Mouse (Mus musculus): ENCODE results near the gene Barx1. TPM values are rescaled to one million over a fixed set of nuclear protein-coding genes. Genes with fewer than 3 reads are reported as not detected.

Gene Barx1
- polyA plus RNA-seq, 1 experiment from 2014 or later: 1.4 TPM

GRCm38 (mm10) chr13:48639570-48639969 is 23.2 kb upstream of the Barx1 start:
- Histone ChIP-seq H3K4me2 (ENCODE audit: low read depth, low read length, severe bottlenecking) (no peak overlapping the region), H3K4me1 (replicated peaks; ENCODE audit: control insufficient read depth, insufficient read depth, low read length) (no peaks in the 10 kb centered on the region), H3K9me3 (ENCODE audit: control insufficient read depth, low read length) (no peaks in the 10 kb centered on the region), H3K4me3 (ENCODE audit: low read depth, low read length) (no peak overlapping the region), H3K27me3 (ENCODE audit: control insufficient read depth, insufficient read depth, low read length) (no peaks in the 10 kb centered on the region), H3K9ac (ENCODE audit: low read length) (no peak overlapping the region), H3K36me3 (ENCODE audit: control insufficient read depth, insufficient read depth, low read length) (no peaks in the 10 kb centered on the region), H3K27ac (ENCODE audit: low read depth, low read length) (no peak overlapping the region)
- DNase-seq (ENCODE audit: low spot score) (no peak), ATAC-seq (replicated peaks; ENCODE audit: low FRiP score) (no peak)

- Histone ChIP-seq H3K9me3 (ENCODE audit: control insufficient read depth, low read length) (no peaks in the 10 kb centered on the region), H3K4me2 (ENCODE audit: low read depth, low read length, severe bottlenecking) (no peak overlapping the region), H3K27ac (ENCODE audit: low read depth, low read length) (no peak overlapping the region), H3K27me3 (ENCODE audit: control insufficient read depth, insufficient read depth, low read length) (no peaks in the 10 kb centered on the region), H3K9ac (ENCODE audit: low read length) (no peak overlapping the region), H3K4me1 (replicated peaks; ENCODE audit: control insufficient read depth, insufficient read depth, low read length) (no peaks in the 10 kb centered on the region), H3K4me3 (ENCODE audit: low read depth, low read length) (no peak overlapping the region), H3K36me3 (ENCODE audit: control insufficient read depth, insufficient read depth, low read length) (no peaks in the 10 kb centered on the region)
- ATAC-seq (replicated peaks; ENCODE audit: low FRiP score) (no peak), DNase-seq (ENCODE audit: low spot score) (no peak)
- 87% methylated on average over 6 of the region's 6 CpGs for WGBS
Measured at GRCm38 (mm10) chr13:48643072-48643471, 19.7 kb upstream of the Barx1 start.

GRCm38 (mm10) chr13:48643991-48644390 is 18.8 kb upstream of the Barx1 start:
- Histone ChIP-seq H3K27me3 (ENCODE audit: control insufficient read depth, insufficient read depth, low read length) (no peaks in the 10 kb centered on the region), H3K9me3 (ENCODE audit: control insufficient read depth, low read length) (no peaks in the 10 kb centered on the region), H3K4me2 (ENCODE audit: low read depth, low read length, severe bottlenecking) (no peak overlapping the region), H3K4me3 (ENCODE audit: low read depth, low read length) (no peak overlapping the region), H3K4me1 (replicated peaks; ENCODE audit: control insufficient read depth, insufficient read depth, low read length) (no peaks in the 10 kb centered on the region), H3K36me3 (ENCODE audit: control insufficient read depth, insufficient read depth, low read length) (no peaks in the 10 kb centered on the region), H3K27ac (ENCODE audit: low read depth, low read length) (no peak overlapping the region), H3K9ac (ENCODE audit: low read length) (no peak overlapping the region)
- whole genome bisulfite sequencing: 82% methylated on average over 3 of the region's 3 CpGs
- DNase-seq (ENCODE audit: low spot score) (no peak), ATAC-seq (replicated peaks; ENCODE audit: low FRiP score) (no peak)

- Histone ChIP-seq H3K9me3 (ENCODE audit: control insufficient read depth, low read length) (no peaks in the 10 kb centered on the region), H3K36me3 (ENCODE audit: control insufficient read depth, insufficient read depth, low read length) (no peaks in the 10 kb centered on the region), H3K9ac (ENCODE audit: low read length) (no peak overlapping the region), H3K4me1 (replicated peaks; ENCODE audit: control insufficient read depth, insufficient read depth, low read length) (no peaks in the 10 kb centered on the region), H3K27ac (ENCODE audit: low read depth, low read length) (no peak overlapping the region), H3K4me3 (ENCODE audit: low read depth, low read length) (no peak overlapping the region), H3K4me2 (ENCODE audit: low read depth, low read length, severe bottlenecking) (no peak overlapping the region), H3K27me3 (ENCODE audit: control insufficient read depth, insufficient read depth, low read length) (no peaks in the 10 kb centered on the region)
- ATAC-seq (replicated peaks; ENCODE audit: low FRiP score): no peak
- WGBS: 87% methylated on average over 4 of the region's 4 CpGs
- DNase-seq (ENCODE audit: low spot score): no peak
Measured at GRCm38 (mm10) chr13:48646696-48647095, 16.1 kb upstream of the Barx1 start.

- Histone ChIP-seq H3K4me2 (ENCODE audit: low read depth, low read length, severe bottlenecking) (no peak overlapping the region), H3K4me1 (replicated peaks; ENCODE audit: control insufficient read depth, insufficient read depth, low read length) (no peaks in the 10 kb centered on the region), H3K9ac (ENCODE audit: low read length) (no peak overlapping the region), H3K36me3 (ENCODE audit: control insufficient read depth, insufficient read depth, low read length) (no peaks in the 10 kb centered on the region), H3K4me3 (ENCODE audit: low read depth, low read length) (no peak overlapping the region), H3K27ac (ENCODE audit: low read depth, low read length) (no peak overlapping the region), H3K9me3 (ENCODE audit: control insufficient read depth, low read length) (no peaks in the 10 kb centered on the region), H3K27me3 (ENCODE audit: control insufficient read depth, insufficient read depth, low read length) (peaks cover 10% of the 10 kb centered on the region)
- ATAC-seq (replicated peaks; ENCODE audit: low FRiP score) (no peak), DNase-seq (ENCODE audit: low spot score) (no peak)
- 0% methylated on average over 1 of the region's 1 CpGs for WGBS
Measured at GRCm38 (mm10) chr13:48650615-48651014, 12.2 kb upstream of the Barx1 start.

- 73% methylated on average over 6 of the region's 6 CpGs for WGBS
- no peaks in the 10 kb centered on the region for H3K36me3 ChIP-seq (ENCODE audit: control insufficient read depth, insufficient read depth, low read length)
- no peaks in the 10 kb centered on the region for H3K4me1 ChIP-seq (replicated peaks; ENCODE audit: control insufficient read depth, insufficient read depth, low read length)
- no peak overlapping the region for H3K27ac ChIP-seq (ENCODE audit: low read depth, low read length)
- H3K4me2 ChIP-seq (ENCODE audit: low read depth, low read length, severe bottlenecking): no peak overlapping the region
- no peak overlapping the region for H3K4me3 ChIP-seq (ENCODE audit: low read depth, low read length)
- H3K27me3 ChIP-seq (ENCODE audit: control insufficient read depth, insufficient read depth, low read length): peaks cover 16% of the 10 kb centered on the region
- no peak overlapping the region for H3K9ac ChIP-seq (ENCODE audit: low read length)
- H3K9me3 ChIP-seq (ENCODE audit: control insufficient read depth, low read length): no peaks in the 10 kb centered on the region
- no peak for ATAC-seq (replicated peaks; ENCODE audit: low FRiP score)
- no peak for DNase-seq (ENCODE audit: low spot score)
Measured at GRCm38 (mm10) chr13:48651132-48652065, 11.4 kb upstream of the Barx1 start.

- Histone ChIP-seq H3K27me3 (ENCODE audit: control insufficient read depth, insufficient read depth, low read length) (peaks cover 41% of the 10 kb centered on the region), H3K27ac (ENCODE audit: low read depth, low read length) (no peak overlapping the region), H3K4me1 (replicated peaks; ENCODE audit: control insufficient read depth, insufficient read depth, low read length) (no peaks in the 10 kb centered on the region), H3K9me3 (ENCODE audit: control insufficient read depth, low read length) (no peaks in the 10 kb centered on the region), H3K36me3 (ENCODE audit: control insufficient read depth, insufficient read depth, low read length) (no peaks in the 10 kb centered on the region), H3K4me3 (ENCODE audit: low read depth, low read length) (no peak overlapping the region), H3K4me2 (ENCODE audit: low read depth, low read length, severe bottlenecking) (no peak overlapping the region), H3K9ac (ENCODE audit: low read length) (no peak overlapping the region)
- ATAC-seq (replicated peaks; ENCODE audit: low FRiP score) (no peak; the same call in 1 of the 2 replicates), DNase-seq (ENCODE audit: low spot score) (peak; percentile 87)
- WGBS: 9% methylated on average over 14 of the region's 14 CpGs
Measured at GRCm38 (mm10) chr13:48653788-48654770, 8.7 kb upstream of the Barx1 start.

- Histone ChIP-seq H3K9ac (ENCODE audit: low read length) (no peak overlapping the region), H3K36me3 (ENCODE audit: control insufficient read depth, insufficient read depth, low read length) (no peaks in the 10 kb centered on the region), H3K27me3 (ENCODE audit: control insufficient read depth, insufficient read depth, low read length) (peaks cover 56% of the 10 kb centered on the region), H3K27ac (ENCODE audit: low read depth, low read length) (no peak overlapping the region), H3K4me2 (ENCODE audit: low read depth, low read length, severe bottlenecking) (no peak overlapping the region), H3K4me3 (ENCODE audit: low read depth, low read length) (no peak overlapping the region), H3K4me1 (replicated peaks; ENCODE audit: control insufficient read depth, insufficient read depth, low read length) (no peaks in the 10 kb centered on the region; the same call in 1 of the 2 replicates), H3K9me3 (ENCODE audit: control insufficient read depth, low read length) (no peaks in the 10 kb centered on the region)
- WGBS: 1% methylated on average over 8 of the region's 8 CpGs
- no peak for ATAC-seq (replicated peaks; ENCODE audit: low FRiP score)
- peak; percentile 74 for DNase-seq (ENCODE audit: low spot score)
Measured at GRCm38 (mm10) chr13:48655637-48656036, 7.2 kb upstream of the Barx1 start.
